Mouse (Mus musculus) MEL (cell line): ENCODE data around the gene Col23a1.

Experiments used
- POLR2AphosphoS2 ChIP-seq: IDR thresholded peaks from 2 replicates; pipeline ENCODE4 v1.6.1; 2011; ENCODE audit warnings: low read length, improper control_type of control experiment
- RCOR1 ChIP-seq: IDR thresholded peaks from 2 replicates; pipeline ENCODE4 v1.6.1; 2012; ENCODE audit warnings: low read depth, mild to moderate bottlenecking, inconsistent platforms, low read length, improper control_type of control experiment
- SIN3A ChIP-seq: IDR thresholded peaks from 2 replicates; pipeline ENCODE4 v1.6.1; 2012; ENCODE audit warnings: low read length, improper control_type of control experiment, inconsistent platforms

DNA sequence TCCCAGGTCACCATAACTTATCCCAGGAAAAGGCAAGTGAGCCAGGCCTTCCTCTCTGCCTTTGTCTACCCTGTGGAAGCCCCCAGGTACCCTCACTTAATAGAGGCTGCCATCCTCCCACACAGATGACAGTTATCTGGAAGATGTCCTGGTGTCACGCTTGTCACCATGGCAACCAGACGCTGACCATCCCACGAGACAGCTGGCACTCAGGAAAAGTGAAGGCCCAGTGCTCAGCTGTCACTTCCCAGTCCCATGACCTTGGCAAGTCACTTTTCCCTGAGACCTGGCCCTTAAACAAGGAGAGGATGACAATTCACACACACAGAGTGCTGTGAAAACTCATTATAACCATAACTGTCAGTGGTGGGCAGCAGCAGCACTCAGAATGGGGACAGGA is 262.4 kb downstream of the Col23a1 start:
- TF ChIP-seq SIN3A (no peak), RCOR1 (no peak), POLR2AphosphoS2 (no peak)
